Mouse (Mus musculus) kidney, postnatal 10 days (tissue): ENCODE data around the gene Gm20422.

Experiments
- DNase-seq: peaks from one replicate; pipeline ENCODE4 v3.0.0; 2021; ENCODE audit warnings: mixed read lengths

The Gm20422 gene

GRCm38 (mm10) chr8:69774503-69775148 is at the start of gene Gm20422:
Gene Gm20422 (minus strand): TSS chr8:69774886.
- peak; percentile 92 for DNase-seq

DNA sequence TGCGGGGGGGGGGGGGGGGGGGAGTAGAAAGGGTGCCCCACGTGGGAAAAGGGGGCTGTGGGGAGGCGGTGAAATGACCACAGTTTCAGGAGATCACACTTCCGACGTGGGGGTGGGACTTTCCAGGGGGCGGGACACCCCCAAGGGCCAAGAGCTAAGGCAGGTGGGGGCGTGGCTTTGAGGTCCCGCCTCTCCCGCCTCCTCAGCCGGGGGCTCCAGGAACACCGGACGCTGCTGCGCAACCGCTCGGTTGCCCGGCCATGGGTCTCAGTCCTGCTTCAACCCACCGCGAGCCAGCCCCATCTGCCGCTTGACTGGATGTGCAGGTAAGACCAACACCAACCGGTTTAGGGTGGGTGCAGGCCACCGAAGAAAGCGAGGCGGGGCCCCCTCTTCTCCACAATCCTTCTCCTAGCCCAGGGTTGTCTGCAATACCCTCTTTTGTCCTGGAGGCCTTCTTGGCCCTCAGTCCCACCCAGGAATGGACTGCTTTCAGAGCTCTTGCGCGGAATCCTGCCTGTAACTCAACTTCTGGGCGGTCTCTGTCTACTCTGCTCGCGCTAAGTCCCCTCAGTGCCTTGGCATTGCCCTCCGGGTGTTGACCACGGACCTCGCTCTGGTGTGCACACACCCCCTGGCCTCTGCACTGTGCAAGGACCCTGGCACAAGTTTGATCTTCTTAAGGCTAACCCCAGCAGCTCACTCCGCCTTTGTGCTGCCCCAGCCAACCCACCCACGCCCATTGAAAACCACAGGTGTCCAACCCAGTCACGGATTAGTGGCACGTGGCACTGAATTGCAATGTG is 47.9 kb upstream of the Gm20422 start, which contains the start of gene Lpar2:
Gene Lpar2 (plus strand): TSS at position 44 of the 806 bp plus-strand sequence.
- peak; percentile 88 for DNase-seq

- DNase-seq = peak; percentile 76
Observed at GRCm38 (mm10) chr8:69821971-69822385, 47.3 kb upstream of the Gm20422 start.

DNA sequence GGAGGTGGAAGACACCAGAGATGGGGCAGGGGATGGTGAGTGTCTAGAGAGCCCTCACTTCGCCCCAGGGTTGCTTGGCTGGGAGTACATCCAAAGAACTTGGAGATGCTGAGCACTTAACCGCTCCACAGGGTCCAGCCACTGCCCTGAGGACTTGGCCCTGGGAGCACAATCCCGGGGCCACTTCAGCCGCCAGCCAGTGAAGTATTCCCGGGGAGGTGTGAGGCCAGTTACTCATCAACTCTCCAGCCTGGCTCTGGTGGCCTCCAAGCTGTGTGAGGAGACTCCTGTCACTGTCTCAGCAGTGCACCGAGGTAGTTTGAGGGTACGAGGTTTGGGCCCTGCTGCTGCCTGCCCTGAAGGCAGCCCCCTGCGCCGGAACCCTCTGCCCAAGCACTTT is 45.8 kb upstream of the Gm20422 start:
- peak; percentile 67 for DNase-seq

GRCm38 (mm10) chr8:69815396-69815795 is 40.7 kb upstream of the Gm20422 start:
- DNase-seq = no peak

DNA sequence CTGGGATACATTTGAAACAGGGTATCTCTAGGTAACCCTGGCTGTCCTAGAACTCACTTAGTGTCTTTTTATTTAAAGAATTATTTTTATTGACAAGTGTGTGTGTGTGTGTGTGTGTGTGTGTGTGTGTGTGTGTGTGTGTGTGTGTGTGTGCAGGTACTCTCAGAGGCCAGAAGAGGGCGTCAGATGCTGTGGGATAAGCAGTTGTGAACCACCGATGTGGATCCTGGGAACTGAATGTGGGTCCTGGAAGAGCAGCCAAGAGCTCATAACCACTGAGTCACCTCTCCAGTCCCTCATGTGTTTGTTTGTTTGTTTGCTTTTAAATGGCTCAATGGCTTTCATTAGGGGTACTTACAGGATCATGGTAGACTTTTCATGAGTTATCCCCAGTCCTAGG is 40.2 kb upstream of the Gm20422 start:
- no peak for DNase-seq

DNA sequence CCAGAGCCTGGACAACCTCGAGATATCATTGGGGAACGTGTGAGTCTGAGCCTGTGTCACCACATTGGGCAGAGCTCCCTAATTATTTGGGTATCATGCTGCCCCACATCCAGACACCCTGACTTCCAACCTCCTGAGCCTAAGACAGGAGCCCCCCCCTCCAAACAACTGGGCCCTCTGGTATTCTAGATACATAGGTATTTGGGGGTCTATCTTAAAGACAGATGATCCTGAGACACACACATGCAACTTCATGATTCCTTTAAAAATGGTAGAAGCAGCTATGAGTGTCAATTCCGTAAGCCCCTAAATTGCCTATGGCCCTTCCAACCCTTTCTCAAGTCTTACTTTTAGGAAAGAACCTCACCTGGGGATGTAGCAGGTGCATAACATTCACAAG is 35.1 kb upstream of the Gm20422 start:
- DNase-seq = no peak

DNA sequence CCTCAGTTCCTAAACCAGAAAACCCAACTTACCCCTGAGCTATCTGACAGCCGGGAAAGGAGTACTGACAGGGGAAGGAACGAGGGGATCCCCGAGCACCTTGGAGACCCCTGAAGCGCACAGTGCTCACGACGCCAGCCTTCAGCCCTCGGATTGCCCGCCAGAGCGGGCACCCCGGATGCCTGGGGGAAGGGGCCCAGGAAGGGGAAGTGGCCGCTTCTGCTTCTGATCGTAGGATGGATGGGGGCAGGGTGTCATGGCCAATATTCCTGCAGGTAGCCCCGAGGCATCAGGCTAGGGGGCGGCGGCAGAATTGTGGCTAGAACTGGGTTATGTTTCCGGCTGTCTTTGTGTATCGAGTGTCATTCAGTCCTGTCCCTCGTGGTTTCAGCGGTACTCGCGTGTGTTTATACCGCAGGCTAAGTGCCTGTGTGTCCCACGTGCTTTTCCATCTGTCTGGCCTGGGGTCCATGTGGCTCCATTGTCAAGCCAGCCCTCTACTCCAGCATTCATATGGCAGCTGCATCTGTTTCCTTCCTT is 34.2 kb upstream of the Gm20422 start:
- DNase-seq = peak; percentile 46

- peak; percentile 90 for DNase-seq
Observed at GRCm38 (mm10) chr8:69808094-69808863, 33.6 kb upstream of the Gm20422 start, which contains the start of gene Gmip. Gene Gmip (plus strand): TSS chr8:69808679.

DNA sequence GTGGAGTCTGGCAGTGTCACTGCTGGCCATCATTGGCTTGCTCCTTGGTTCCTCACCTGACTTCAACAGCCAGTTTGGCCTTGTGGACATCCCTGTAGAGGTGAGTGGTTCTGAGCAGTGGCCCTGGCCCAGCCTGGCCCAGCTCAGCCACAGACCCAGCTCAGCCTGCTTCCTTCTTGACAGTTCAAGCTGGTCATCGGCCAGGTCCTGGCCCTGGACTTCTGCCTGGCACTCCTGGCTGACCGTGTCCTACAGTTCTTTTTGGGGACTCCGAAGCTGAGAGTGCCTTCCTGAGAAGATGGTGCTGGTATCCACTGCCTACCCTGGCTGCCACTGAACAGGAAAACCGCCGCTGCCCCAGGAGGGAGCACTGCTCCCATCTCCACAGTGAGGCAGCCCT is 32.5 kb upstream of the Gm20422 start:
- DNase-seq = no peak

DNA sequence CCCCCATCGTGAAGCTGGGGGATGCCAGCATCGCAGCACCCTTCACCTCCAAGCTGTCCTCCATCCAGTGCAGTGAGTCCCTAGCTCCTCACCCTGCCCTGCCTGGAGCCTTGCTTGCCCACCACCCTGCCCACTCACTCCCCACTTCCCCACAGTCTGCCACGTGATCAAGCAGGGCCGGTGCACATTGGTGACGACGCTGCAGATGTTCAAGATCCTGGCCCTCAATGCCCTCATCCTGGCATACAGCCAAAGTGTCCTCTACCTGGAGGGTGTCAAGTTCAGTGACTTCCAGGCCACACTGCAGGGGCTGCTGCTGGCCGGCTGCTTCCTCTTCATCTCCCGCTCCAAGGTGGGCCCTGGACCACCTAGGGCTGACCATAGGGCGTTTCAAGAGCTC is 30.8 kb upstream of the Gm20422 start:
- no peak for DNase-seq

DNA sequence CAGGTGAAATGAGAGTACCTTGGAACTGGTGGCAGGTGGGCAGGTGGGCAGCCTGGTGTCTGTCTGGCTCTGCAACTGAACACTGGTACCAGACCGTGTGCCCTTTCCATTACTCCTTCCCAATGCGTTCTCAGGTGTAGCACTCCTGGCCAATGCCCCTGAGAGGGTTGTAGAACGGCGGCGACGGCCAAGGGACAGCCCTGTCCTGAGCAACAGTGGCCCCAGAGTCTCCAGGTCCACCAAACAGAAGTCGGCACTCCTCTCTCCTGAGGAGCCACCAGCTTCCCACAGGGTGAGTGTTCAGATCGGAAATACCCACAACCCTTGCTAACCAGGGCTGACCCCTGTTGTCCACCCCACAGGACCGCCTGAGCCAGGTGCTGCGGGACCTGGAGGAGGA is 30.4 kb upstream of the Gm20422 start:
- DNase-seq = no peak

- peak; percentile 2 for DNase-seq
Observed at GRCm38 (mm10) chr8:69804537-69804936, 29.9 kb upstream of the Gm20422 start.

- DNase-seq = peak; percentile 6
Observed at GRCm38 (mm10) chr8:69803366-69803765, 28.7 kb upstream of the Gm20422 start.

DNA sequence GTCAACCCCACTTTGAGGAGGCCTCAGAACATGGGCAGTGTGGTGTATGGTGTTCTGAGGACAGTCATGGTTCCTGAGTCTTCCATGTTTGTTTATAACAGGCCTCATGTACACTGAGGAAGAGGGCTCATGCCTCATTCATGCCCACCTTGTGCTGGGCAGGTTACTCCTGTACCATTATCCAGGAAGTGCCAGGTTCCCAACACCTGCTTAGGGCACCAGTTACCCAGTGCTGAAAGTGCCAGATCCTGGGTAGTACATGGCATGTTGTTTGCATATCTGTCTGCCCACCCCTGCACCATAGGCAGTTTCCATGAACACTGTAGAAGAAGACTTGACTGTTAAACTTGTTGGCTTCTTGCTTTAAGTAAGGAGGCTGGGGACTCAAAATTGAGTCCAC is 27.5 kb upstream of the Gm20422 start:
- peak; percentile 2 for DNase-seq

DNA sequence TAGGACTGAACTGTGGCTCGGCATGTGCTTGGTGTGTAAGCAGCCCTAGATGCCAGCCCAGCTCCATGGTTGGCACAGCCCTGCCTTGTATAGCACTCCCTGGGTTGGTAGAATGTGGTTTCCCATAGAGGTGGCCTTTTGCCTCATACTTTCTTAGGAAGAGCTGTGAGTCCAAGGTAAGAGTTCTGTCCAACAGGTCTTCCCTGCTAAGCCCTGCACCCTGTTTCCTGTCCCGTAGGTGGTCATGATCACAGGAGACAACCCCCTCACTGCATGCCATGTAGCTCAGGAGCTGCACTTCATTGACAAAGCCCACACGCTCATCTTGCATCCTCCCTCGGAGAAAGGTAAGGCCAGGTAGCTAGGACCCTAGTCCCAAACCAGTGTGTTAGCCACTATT is 27.1 kb upstream of the Gm20422 start:
- peak; percentile 2 for DNase-seq

- peak; percentile 5 for DNase-seq
Observed at GRCm38 (mm10) chr8:69799946-69800345, 25.3 kb upstream of the Gm20422 start.

- peak; percentile 11 for DNase-seq
Observed at GRCm38 (mm10) chr8:69799261-69799660, 24.6 kb upstream of the Gm20422 start.

DNA sequence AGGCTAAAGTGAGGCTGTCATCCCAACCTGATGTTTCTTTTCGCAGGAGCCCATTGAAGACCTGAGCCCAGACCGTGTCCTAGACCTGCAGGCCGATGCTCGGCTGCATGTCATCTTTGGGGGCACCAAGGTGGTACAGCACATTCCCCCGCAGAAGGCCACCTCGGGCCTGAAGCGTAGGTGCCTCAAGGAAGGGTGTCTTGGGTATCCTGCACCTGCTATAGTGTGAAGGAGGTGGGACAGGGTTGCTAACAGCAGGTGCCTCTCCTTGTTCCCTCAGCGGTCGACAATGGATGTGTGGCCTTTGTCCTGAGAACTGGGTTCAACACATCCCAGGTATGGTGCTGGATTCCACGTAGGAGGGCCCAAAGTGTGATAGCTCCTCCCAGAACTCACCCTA is 23.0 kb upstream of the Gm20422 start:
- peak; percentile 3 for DNase-seq

- DNase-seq = peak; percentile 3
Observed at GRCm38 (mm10) chr8:69796721-69797345, 22.1 kb upstream of the Gm20422 start.

DNA sequence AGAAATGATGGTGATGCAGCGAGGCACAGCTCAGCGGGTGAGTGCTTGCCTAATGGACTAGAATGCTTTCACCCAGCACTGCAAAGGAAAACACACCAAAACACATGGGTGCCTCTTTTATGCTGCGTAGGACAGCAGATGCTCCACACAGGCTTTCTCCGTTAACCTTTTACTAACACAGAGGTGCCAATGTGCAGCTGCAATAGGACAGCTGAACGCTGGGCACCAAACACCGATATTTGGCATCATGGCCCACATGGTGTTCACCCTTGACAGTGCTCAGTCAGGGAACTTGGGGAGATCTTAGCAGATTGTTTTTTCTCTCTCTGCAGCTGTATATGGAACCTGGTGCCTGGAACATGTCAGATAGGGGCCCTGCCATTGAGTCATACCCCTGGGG is 20.2 kb upstream of the Gm20422 start:
- DNase-seq = peak; percentile 2

DNA sequence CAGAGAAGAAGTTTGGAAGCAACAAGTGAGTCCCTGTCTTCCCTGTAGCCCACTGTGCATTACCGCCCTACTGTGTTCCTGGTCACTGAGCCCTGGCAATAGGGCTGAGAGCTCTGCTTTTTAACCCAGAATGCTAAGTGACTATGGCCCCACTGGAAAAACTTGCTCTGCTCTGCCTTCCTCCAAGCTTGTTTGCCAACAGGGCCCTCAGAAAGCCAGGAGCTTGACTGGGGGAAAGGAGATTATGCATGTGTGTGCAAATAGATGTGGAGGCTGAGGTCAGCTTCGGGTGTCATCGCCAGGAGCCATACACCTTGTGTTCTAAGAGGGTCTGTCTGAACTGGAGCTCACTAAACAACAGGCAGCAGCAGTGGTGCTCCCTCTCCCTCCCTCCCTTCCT is 19.4 kb upstream of the Gm20422 start:
- DNase-seq = peak; percentile 2

DNA sequence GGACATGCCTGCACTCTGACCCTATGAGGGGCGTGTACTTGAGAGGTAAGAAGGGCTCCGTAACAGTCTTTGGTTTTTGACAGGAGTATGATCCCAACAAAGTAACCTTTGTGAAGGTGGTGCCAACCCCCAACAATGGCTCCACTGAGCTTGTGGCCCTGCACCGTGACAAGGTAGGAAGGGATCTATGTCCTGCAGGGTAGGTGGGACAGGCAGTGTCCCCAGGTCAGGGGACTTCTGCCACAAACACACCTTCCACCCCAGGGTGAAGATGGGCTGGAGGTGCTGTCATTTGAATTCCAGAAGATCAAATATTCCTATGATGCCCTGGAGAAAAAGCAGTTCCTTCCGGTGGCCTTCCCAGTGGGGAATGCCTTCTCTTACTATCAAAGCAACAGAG is 19.0 kb upstream of the Gm20422 start:
- no peak for DNase-seq
